Mouse (Mus musculus): ENCODE results near the gene Cnr2. TPM values are rescaled to one million over a fixed set of nuclear protein-coding genes. Genes with fewer than 3 reads are reported as not detected.

Cnr2 gene
- polyA plus RNA-seq, 1 experiment = not detected

- no peak for TF ChIP-seq FOSL1 (IDR thresholded peaks at IDR 0.05; ENCODE audit: insufficient read depth, low read length, poor library complexity, severe bottlenecking)
- no peak for TF ChIP-seq USF1 (IDR thresholded peaks at IDR 0.05; ENCODE audit: low read depth)
- TF ChIP-seq MAX (IDR thresholded peaks at IDR 0.05) = no peak
- TF ChIP-seq MYOD1 (IDR thresholded peaks at IDR 0.05; ENCODE audit: control insufficient read depth, insufficient read length, low read depth) = no peak
- no peak for TF ChIP-seq CEBPB (IDR thresholded peaks at IDR 0.05; ENCODE audit: low read depth)
- no peak for TF ChIP-seq CTCF (IDR thresholded peaks at IDR 0.05; ENCODE audit: control insufficient read depth, insufficient read depth, insufficient read length)
- TF ChIP-seq MYOG (IDR thresholded peaks at IDR 0.05; ENCODE audit: control insufficient read depth, extremely low read depth, insufficient read length) = no peak
- Histone ChIP-seq H3K4me3 (ENCODE audit: insufficient read depth, poor library complexity, severe bottlenecking) (no peak overlapping the region), H3K36me3 (ENCODE audit: control insufficient read depth, insufficient read depth) (peaks cover 4% of the 10 kb centered on the region), H3K79me3 (ENCODE audit: low read depth) (no peaks in the 10 kb centered on the region), H3K79me2 (ENCODE audit: control insufficient read depth, insufficient read depth) (no peaks in the 10 kb centered on the region), H3ac (ENCODE audit: control insufficient read depth, insufficient read length, low read depth) (no peak overlapping the region), H3K27me3 (ENCODE audit: control insufficient read depth, insufficient read depth, insufficient read length) (no peaks in the 10 kb centered on the region)
Measured at GRCm38 (mm10) chr4:135924418-135924817, 29.2 kb downstream of the Cnr2 start.

- no peak for TF ChIP-seq CEBPB (IDR thresholded peaks at IDR 0.05; ENCODE audit: low read depth)
- no peak for TF ChIP-seq MAX (IDR thresholded peaks at IDR 0.05)
- TF ChIP-seq USF1 (IDR thresholded peaks at IDR 0.05; ENCODE audit: low read depth) = no peak
- TF ChIP-seq MYOD1 (IDR thresholded peaks at IDR 0.05; ENCODE audit: control insufficient read depth, insufficient read length, low read depth) = no peak
- no peak for TF ChIP-seq CTCF (IDR thresholded peaks at IDR 0.05; ENCODE audit: control insufficient read depth, insufficient read depth, insufficient read length)
- no peak for TF ChIP-seq FOSL1 (IDR thresholded peaks at IDR 0.05; ENCODE audit: insufficient read depth, low read length, poor library complexity, severe bottlenecking)
- no peak for TF ChIP-seq MYOG (IDR thresholded peaks at IDR 0.05; ENCODE audit: control insufficient read depth, extremely low read depth, insufficient read length)
- Histone ChIP-seq H3K27me3 (ENCODE audit: control insufficient read depth, insufficient read depth, insufficient read length) (no peaks in the 10 kb centered on the region), H3K36me3 (ENCODE audit: control insufficient read depth, insufficient read depth) (peaks cover 4% of the 10 kb centered on the region), H3K4me3 (ENCODE audit: insufficient read depth, poor library complexity, severe bottlenecking) (no peak overlapping the region), H3K79me3 (ENCODE audit: low read depth) (no peaks in the 10 kb centered on the region), H3K79me2 (ENCODE audit: control insufficient read depth, insufficient read depth) (no peaks in the 10 kb centered on the region), H3ac (ENCODE audit: control insufficient read depth, insufficient read length, low read depth) (no peak overlapping the region)
Measured at GRCm38 (mm10) chr4:135925341-135925740, 30.1 kb downstream of the Cnr2 start.

DNA sequence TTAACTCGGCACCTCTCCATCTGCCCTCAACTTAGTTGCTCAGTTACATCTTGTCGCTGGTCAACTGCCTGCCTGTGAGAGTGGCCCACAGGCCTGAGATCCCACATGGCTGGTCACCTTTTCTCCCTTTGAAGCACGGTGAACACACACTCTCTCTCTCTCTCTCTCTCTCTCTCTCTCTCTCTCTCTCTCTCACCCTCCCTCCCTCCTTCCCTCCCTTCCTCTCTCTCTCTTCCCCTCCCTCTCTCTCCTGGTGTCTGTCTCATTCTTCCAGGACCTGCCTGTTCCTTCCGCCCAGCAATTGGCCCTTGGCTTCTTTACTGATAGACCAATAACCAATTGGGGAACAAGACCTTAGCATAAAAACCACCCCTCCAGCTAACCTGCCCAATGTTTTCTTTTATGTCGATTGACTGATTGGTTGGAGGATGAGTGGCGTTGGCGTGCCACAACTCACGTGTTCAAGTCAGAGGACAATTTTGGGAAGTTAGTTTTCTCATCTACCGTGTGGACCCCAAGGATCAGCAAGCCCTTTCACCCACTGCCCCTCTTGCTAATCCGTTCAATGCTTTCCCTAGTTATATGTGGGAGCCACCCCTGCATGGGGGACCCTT is 31.1 kb downstream of the Cnr2 start:
- H3K36me3 ChIP-seq (ENCODE audit: control insufficient read depth, insufficient read depth) = peaks cover 4% of the 10 kb centered on the region
- no peaks in the 10 kb centered on the region for H3K79me3 ChIP-seq (ENCODE audit: low read depth)
- H3K27me3 ChIP-seq (ENCODE audit: control insufficient read depth, insufficient read depth, insufficient read length) = no peaks in the 10 kb centered on the region
- H3K4me3 ChIP-seq (ENCODE audit: insufficient read depth, poor library complexity, severe bottlenecking) = no peak overlapping the region
- TF ChIP-seq CEBPB (IDR thresholded peaks at IDR 0.05; ENCODE audit: low read depth) (no peak), CTCF (IDR thresholded peaks at IDR 0.05; ENCODE audit: control insufficient read depth, insufficient read depth, insufficient read length) (no peak), FOSL1 (IDR thresholded peaks at IDR 0.05; ENCODE audit: insufficient read depth, low read length, poor library complexity, severe bottlenecking) (no peak), MYOD1 (IDR thresholded peaks at IDR 0.05; ENCODE audit: control insufficient read depth, insufficient read length, low read depth) (no peak), MAX (IDR thresholded peaks at IDR 0.05) (no peak)
- no peaks in the 10 kb centered on the region for H3K79me2 ChIP-seq (ENCODE audit: control insufficient read depth, insufficient read depth)
- H3ac ChIP-seq (ENCODE audit: control insufficient read depth, insufficient read length, low read depth) = no peak overlapping the region

GRCm38 (mm10) chr4:135926861-135927260 is 31.7 kb downstream of the Cnr2 start:
- H3K4me3 ChIP-seq (ENCODE audit: insufficient read depth, poor library complexity, severe bottlenecking) = no peak overlapping the region
- TF ChIP-seq FOSL1 (IDR thresholded peaks at IDR 0.05; ENCODE audit: insufficient read depth, low read length, poor library complexity, severe bottlenecking) (no peak), USF1 (IDR thresholded peaks at IDR 0.05; ENCODE audit: low read depth) (no peak), MYOD1 (IDR thresholded peaks at IDR 0.05; ENCODE audit: control insufficient read depth, insufficient read length, low read depth) (no peak), CTCF (IDR thresholded peaks at IDR 0.05; ENCODE audit: control insufficient read depth, insufficient read depth, insufficient read length) (no peak), MAX (IDR thresholded peaks at IDR 0.05) (no peak), MYOG (IDR thresholded peaks at IDR 0.05; ENCODE audit: control insufficient read depth, extremely low read depth, insufficient read length) (no peak), CEBPB (IDR thresholded peaks at IDR 0.05; ENCODE audit: low read depth) (no peak)
- peaks cover 4% of the 10 kb centered on the region for H3K36me3 ChIP-seq (ENCODE audit: control insufficient read depth, insufficient read depth)

DNA sequence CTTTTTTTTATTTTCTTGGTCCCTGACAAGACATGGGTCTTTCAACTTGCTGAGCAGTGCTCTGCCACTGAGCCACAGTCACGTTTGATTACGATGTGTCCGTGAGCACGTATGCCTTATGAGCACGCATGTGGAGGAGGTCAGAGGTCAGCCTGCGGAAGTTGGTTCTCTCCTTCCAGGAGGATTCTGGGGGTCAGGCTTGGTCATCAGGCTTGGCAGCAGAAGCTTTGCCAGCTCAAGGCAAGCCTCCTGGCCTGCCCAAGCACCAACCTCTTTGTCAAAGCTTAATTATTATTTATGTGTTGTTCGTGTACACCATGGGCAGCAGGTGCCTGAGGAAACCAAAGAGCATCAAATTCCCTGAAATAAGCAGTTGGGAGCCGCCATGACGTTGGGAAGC is 33.2 kb downstream of the Cnr2 start:
- H3K79me3 ChIP-seq (ENCODE audit: low read depth) = no peaks in the 10 kb centered on the region
- TF ChIP-seq CEBPB (IDR thresholded peaks at IDR 0.05; ENCODE audit: low read depth) (no peak), MYOD1 (IDR thresholded peaks at IDR 0.05; ENCODE audit: control insufficient read depth, insufficient read length, low read depth) (no peak), MYOG (IDR thresholded peaks at IDR 0.05; ENCODE audit: control insufficient read depth, extremely low read depth, insufficient read length) (no peak)
- H3K4me3 ChIP-seq (ENCODE audit: insufficient read depth, poor library complexity, severe bottlenecking) = no peak overlapping the region
- H3K36me3 ChIP-seq (ENCODE audit: control insufficient read depth, insufficient read depth) = peaks cover under 1% of the 10 kb centered on the region
- no peaks in the 10 kb centered on the region for H3K27me3 ChIP-seq (ENCODE audit: control insufficient read depth, insufficient read depth, insufficient read length)
- H3K79me2 ChIP-seq (ENCODE audit: control insufficient read depth, insufficient read depth) = no peaks in the 10 kb centered on the region
- no peak overlapping the region for H3ac ChIP-seq (ENCODE audit: control insufficient read depth, insufficient read length, low read depth)

More at GRCm38 (mm10) chr4:135926861-135927260, 31.7 kb downstream of the Cnr2 start:
- no peak overlapping the region for H3ac ChIP-seq (ENCODE audit: control insufficient read depth, insufficient read length, low read depth)
- no peaks in the 10 kb centered on the region for H3K27me3 ChIP-seq (ENCODE audit: control insufficient read depth, insufficient read depth, insufficient read length)
- no peaks in the 10 kb centered on the region for H3K79me2 ChIP-seq (ENCODE audit: control insufficient read depth, insufficient read depth)
- no peaks in the 10 kb centered on the region for H3K79me3 ChIP-seq (ENCODE audit: low read depth)

DNA sequence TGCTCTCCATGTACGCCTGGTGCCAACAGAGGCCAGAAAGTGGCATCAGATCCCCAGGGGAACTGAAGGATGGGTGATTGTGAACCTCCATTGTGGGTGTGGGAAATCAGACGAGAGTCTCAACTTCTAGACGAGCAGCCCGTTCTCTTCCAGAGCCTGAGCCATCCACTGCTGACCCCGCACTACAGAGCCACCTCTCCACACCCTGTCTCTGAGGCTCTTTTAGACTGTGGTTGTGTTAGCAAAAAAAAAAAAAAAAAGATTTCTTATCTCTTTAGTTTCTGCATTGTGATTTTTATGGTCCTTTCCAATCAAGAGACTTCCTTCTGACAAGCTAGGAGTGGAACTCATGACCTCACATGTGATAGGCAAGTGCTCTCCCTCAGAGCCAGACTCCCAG is 34.2 kb downstream of the Cnr2 start:
- H3K79me2 ChIP-seq (ENCODE audit: control insufficient read depth, insufficient read depth) = no peaks in the 10 kb centered on the region
- no peaks in the 10 kb centered on the region for H3K27me3 ChIP-seq (ENCODE audit: control insufficient read depth, insufficient read depth, insufficient read length)
- no peak overlapping the region for H3K4me3 ChIP-seq (ENCODE audit: insufficient read depth, poor library complexity, severe bottlenecking)
- TF ChIP-seq FOSL1 (IDR thresholded peaks at IDR 0.05; ENCODE audit: insufficient read depth, low read length, poor library complexity, severe bottlenecking) = no peak
- TF ChIP-seq CEBPB (IDR thresholded peaks at IDR 0.05; ENCODE audit: low read depth) = no peak
- no peak for TF ChIP-seq MYOD1 (IDR thresholded peaks at IDR 0.05; ENCODE audit: control insufficient read depth, insufficient read length, low read depth)
- no peak for TF ChIP-seq USF1 (IDR thresholded peaks at IDR 0.05; ENCODE audit: low read depth)
- TF ChIP-seq CTCF (IDR thresholded peaks at IDR 0.05; ENCODE audit: control insufficient read depth, insufficient read depth, insufficient read length) = no peak
- no peak for TF ChIP-seq MAX (IDR thresholded peaks at IDR 0.05)
- TF ChIP-seq MYOG (IDR thresholded peaks at IDR 0.05; ENCODE audit: control insufficient read depth, extremely low read depth, insufficient read length) = no peak
- H3K36me3 ChIP-seq (ENCODE audit: control insufficient read depth, insufficient read depth) = no peaks in the 10 kb centered on the region
- H3ac ChIP-seq (ENCODE audit: control insufficient read depth, insufficient read length, low read depth) = no peak overlapping the region
- no peaks in the 10 kb centered on the region for H3K79me3 ChIP-seq (ENCODE audit: low read depth)

Data from C2C12 (cell line).